Mouse (Mus musculus) testis, postnatal 14 days (tissue): ENCODE data around the gene Anks3.

Experiments
- DNase-seq: peaks from one replicate; pipeline ENCODE4 v3.0.0; 2021; ENCODE audit warnings: low spot score

Anks3 gene

DNA sequence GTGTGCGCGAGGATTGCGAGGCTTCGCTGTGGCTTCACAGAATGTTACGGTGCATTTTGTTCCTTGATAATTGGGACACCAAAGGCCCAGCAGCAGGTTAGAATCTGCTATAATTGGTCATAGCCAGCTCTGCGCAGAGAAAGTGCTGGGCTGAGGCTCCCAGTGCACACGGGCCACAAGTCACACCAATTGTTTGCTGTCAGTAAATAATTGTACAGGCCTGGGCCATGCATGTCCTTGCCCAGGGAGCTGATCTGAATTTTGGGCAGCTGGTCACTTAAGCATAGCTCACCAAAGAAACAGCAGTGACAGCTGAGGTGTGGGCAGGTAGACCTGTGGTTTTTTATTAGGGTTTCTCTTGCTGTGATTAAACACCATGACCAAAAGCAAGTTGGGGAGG is 36.0 kb downstream of the Anks3 start:
- DNase-seq = no peak

DNA sequence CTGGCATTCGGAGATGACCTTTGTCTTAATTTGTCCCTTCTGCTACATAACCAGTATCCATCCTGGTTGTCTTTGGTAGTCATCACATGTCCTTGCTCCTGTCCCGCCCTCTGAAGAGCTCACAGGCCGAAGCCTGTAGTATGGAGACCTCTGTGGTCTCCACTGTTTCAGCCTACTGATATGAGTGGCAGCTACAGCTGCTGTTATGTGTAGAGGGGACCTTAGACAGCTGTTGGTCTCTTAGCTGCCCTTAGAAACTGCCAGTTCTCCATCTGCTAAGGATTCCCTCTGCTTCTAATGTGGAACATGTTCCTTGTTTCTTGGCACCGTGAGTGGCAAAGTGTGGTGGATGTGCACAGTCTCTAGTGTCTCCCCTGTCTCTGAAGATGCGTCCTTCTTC is 40.0 kb downstream of the Anks3 start:
- no peak for DNase-seq

DNA sequence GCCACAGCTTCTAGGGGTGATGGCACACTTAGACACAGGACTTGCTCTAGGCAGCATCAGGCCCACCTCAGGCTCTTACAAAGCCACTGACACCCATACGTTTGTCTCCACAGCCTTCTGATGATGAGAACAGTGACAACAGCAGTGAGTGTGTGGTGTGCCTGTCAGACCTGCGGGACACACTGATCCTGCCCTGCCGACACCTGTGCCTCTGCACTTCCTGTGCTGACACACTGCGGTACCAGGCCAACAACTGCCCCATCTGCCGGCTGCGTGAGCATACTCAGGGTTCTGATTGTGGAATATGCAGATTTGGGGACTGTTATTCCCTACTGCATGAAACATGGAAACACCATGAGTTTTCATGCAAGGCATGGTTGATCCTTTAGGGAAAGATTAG is 41.5 kb downstream of the Anks3 start:
- DNase-seq = no peak

DNA sequence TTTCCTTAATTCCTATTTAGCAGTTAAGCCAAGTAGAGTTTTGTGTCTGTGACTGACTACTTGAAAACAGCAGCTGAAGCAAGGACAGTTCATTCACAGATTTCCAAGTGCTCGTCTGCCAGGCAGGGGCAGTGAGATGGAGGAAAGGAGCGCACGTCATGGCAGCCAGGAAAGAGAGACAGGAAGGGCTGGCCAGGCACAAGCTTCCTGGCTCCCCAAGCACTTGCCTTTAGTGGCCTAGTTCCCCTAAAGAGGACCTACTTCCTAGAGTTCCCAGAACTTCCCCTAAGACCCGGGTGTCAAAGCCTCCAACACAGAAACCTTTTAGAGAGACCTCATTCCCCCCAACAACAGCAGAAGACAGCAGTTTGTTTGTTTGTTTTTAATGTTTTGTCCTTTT is 43.4 kb downstream of the Anks3 start:
- DNase-seq = no peak

DNA sequence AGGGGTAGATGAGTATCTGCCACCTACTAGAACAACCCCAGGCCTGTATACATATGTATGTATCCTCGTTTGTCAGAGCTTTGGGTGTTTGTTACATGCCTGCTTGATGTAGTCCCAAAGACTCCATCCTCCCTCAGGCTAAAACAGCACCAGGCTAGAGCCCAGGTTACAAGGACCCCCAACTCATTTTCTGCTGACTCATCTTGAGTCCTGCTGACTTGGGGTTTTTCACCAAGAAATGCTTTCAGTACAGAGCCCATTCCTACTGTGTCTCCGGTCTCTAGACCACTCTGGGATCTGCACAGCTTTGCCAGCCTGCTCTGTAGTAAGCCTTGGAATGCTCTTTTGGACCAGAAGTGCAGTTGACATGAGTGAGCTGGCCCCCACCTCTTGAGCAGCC is 47.4 kb downstream of the Anks3 start:
- no peak for DNase-seq

DNA sequence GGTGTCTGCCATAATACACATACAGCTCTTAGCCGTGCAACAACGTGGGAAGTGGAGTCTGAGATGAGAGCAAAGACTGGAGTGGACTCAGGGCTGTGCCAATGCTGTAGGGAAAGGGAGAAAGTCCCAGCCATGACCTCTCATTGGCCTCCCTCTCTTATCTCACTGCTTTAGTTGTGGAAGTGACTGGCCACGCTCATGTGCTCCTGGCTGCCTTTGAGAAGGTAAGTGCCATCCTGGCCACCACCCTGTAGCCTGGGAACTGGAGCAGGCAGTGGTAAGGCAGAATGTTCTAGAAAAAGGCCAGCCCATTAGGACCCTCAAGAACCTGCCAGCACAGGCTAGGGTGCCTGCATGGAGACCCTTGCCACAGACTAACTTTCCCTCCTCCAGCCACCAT is 48.1 kb downstream of the Anks3 start:
- DNase-seq = no peak

DNA sequence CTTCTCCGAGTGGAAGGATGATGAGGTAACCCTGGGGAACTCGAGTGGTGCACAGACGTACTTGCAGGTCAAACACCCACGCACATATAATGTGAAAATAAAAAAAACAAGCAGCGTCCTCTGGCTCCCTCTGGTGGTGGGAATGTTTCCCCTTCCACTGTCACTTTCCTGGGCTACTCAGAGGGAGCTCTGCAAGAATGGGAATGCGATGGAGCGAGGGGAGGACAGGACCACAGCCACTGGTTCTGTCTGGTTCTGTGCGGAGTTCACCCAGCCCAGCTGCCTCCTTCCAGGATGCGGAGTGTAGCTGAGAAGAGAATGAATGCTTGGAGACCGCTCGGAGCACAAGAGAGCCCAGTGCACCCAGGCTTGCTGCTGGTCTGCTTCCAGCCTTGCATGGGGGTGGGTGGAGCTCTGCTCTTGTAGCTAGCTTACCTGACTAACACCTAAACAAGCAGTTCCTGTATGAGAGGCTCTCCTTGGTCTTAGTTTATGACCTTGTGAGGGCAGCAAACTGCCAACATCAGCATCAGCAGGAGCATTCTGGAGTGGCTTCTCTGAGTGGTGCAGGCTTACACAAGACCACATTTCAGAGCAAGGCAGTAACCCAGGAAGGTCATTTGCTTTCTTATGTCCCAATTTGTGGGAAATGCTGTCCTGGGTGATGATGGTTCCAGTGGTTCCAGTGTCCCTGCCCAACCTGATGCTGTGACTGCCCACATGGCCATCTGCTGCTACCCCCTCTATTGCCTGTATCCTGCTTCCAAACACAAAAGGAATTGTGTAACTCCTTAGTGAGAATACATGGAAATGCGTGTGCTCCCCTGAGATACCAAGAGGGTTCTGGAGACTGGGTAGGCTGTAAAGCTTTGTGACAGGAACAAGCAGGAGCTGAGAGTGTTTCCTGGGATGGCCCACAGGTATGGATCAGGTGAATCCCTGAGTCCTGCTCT is 49.9 kb downstream of the Anks3 start:
- DNase-seq = peak; percentile 47

DNA sequence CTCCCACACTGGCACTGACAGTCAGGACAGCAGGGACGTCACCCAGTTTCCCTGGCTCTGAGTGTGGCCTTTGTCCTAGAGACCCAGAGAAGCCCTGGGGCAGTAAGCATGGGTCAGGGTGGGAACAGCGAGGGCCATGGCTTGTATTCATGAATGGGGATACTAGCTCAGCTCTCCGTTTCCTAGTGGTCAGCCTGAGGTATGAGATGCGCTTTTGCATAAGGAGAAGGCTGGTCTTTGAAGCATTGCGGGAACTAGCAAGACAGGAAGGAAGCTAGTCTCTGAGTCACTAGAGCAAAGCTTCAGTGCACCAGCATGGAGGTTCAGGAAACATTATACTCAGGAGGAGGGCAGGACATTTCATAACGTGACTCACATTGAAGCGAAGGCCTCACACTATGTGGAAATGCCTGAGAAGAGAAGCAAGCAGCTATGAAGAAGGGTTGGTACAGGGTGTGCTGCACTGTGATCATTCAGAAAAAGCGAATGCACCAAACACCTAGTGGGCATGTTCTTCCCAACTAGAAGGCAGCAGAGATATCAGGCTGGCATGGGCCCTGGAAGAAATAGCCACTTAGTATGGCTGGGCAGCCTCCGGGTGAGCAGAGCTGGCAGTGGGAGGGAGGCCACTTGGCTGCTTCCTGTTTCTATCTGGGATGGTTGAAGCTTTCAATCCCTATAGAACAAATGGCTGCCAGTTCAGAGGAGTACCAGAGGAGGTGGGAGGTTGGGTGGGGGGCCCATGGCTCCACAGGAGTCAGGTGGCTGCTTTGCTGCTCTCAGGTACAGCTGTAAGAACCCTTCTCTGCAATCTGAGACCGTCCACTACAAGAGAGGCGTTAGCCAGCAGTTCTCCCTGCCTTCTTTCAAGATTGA is 50.9 kb downstream of the Anks3 start:
- DNase-seq = no peak

DNA sequence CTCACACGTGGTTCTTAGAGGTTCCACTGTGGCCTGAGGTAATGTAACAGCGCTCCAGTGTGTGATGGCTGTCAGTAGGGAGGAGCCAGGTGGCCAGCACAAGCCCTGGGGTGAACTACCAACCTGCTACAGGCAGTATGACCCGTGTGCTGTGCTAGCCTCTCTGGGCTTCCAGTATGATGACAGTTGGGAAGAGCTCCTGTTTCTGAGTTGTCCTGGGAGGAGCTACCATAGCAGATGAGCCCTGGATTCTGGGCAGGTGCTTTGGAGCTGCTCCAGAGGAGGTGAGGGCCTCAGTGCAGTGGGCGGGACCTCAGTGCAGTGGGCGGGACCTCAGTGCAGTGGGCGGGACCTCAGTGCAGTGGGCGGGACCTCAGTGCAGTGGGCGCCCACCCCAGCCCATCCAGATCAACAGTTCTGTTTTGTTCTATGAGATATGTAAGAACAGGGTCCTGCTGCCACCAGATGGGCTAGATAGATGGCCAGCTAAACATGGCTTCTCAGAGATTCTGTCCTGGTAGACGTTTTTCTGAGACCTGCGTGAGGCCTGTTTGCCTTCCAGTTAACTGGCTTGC is 51.8 kb downstream of the Anks3 start:
- no peak for DNase-seq

DNA sequence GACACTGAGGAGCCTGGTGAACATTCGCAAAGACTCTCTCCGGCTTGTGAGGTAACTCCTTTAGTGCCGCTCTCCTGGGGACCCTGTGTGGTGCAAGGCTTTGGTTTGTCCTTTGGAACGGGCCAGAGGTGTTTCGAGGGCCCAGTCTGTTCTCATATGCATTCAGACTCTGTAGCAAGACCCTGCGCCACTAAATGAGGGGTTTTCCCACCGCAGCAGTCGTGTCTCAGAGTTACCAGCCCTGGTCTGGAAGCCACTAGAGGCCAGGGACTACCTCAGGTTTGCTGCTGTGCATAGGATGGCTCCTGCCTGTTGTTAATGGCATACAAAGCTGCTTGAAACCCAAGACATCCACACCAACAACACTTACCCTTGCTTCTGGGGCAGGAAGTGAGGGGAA is 53.2 kb downstream of the Anks3 start:
- no peak for DNase-seq

DNA sequence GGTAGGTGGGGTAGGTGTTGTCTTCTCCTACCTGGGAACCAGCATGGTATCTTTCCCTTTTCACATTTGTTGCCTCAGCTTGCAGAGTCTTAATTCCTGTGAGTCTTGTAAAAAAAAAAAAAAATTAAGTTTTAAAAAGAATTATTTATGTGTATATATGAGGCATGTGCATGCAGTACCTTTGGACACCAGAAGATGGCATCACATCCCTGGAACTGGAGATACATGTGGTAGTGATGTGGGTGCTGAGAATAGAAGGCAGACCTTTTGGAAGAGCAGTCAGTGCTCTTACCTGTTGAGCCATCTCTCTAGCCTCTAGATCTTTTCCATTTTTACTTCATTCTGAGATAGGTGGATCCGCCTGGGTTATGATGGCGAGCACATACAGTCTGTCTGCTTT is 54.3 kb downstream of the Anks3 start:
- no peak for DNase-seq

DNA sequence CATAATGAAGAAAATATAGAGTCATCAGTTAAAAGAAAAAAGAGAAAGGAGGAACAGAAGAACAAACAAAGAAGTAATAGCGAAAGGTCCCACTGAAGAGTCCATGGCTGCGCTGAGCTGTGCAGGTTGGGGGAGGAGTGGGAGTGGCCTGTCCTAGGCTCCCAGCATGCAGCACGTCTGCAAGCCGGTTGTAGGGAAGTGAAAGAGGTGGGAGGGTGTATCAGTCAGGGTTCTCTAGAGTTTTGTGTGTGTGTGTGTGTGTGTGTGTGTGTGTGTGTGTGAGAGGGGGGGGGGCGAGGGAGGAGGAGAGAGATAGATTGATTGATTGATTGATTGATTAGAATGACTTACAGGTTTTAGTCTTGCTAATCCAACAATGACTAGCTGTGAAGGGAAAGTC is 56.0 kb downstream of the Anks3 start:
- no peak for DNase-seq

DNA sequence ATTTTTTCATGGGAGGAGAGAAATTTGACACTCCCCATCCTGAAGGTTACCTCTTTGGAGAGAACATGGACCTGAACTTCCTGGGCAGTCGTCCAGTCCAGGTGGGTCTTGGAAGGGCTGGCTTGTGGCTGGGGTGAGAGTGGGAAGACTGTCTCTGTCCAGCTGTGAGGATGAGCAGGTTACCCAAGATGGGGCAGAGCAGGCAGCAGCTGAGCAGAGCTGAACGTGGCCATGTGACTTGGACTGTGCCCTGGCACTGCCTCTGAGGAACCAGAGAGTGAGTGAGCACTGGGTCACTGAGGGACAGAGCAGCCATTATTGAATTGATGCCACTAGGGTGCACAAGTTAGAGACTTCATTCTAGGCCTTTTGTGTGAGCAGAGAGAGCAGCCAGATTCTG is 56.6 kb downstream of the Anks3 start:
- peak; percentile 35 for DNase-seq

DNA sequence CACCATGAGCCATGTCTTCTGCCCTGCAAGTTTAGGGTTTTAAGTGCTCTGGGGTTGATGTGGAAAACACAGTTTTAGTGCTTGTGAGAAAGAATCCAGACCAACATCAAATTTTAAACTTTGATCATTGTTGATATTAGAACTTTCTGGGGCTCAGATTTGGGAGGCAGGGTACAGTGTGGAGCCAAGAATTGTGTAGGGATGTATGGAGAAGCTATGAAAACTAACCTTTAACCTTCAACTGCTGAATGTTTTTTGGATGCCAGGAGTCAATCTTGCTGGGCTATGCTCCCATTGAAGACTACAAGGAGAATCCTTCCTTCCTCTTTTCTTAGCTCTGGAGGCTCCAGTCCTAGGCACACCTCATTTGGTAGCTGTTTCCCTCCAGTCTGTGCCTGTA is 57.4 kb downstream of the Anks3 start:
- DNase-seq = no peak

DNA sequence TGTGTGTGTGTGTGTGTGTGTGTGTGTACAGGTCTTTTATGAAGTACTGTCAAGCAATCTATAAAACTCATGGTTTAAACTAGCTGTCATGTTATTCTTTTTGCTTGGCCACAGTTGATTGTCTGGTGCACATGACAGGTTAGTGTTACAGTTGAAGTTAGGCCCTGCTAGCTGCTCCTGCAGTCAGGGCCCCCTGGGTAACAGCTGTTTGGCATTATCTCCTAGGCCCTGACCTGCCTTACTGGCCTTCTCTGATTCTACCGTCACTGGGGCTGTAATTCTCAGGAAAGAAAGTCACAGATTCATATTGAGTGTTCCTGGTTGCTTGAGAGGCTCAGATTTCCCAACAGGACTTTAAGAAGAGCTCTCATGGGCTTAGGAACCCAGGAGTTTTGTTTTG is 58.4 kb downstream of the Anks3 start:
- no peak for DNase-seq

DNA sequence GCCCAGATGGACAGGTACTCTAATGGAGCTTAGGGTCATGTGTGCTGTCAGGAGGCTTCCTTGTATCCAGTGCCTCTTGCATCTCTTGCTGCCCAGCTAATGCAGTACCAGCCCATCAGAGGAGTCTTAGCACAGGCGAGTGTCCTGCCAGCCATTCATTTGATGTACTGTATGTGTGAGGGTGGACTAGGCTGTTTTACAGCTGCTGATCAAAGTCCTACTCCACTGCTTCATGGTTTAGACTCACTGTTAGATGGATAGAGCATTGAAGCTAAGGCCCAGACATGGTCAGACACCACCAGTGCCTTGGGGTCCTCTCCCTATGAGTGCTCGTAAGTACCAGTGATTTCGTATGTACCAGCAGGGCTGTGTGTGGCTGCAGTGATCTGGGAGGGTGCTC is 59.1 kb downstream of the Anks3 start:
- DNase-seq = no peak

DNA sequence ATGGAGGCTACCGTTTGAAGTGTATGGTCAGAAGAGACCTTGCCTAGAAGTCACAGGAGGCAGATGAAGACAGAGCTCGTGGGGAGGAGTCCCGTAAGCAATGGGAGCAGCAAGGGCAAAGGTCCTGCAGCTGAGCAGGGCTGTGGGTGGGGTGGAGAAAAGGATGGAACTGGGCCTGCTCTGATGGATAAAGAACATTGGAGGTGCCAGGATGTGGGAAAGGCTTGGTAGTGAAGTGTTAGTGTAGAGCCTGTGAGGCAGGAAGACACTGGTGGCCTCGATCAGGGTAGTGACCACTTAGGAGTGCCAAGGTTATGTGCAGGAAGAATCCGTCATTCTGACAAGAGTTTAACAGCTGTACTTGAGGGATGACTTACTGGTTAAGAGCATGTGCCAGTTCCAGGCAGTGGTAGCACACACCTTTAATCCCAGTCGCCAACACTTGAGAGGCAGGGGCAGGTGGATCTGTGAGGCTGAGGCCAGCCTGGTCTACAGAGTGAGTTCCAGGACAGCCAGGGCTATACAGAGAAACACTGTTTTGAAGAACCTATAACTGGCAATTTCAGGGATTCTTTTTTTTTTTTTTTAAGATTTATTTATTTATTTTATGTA is 60.4 kb downstream of the Anks3 start:
- DNase-seq = no peak

DNA sequence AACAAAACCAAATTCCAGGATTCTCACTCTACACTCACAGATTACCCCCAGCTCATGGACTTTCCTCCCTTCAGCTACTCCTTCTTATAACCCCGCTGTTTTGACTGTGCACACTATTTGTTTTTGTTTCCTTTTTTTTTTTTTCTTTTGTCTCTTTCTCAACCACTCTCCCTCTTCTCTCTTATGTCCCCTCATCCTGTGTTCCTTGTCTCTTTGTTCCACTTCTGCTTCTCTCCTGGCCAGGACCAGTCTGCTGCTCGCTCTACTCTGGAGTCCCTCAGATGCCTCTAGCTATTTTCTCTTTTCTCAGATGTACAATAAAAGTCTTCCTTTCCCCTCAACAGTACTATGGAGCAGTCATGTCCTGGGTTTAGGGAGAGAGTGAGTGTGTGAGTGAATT is 61.6 kb downstream of the Anks3 start:
- DNase-seq = no peak

DNA sequence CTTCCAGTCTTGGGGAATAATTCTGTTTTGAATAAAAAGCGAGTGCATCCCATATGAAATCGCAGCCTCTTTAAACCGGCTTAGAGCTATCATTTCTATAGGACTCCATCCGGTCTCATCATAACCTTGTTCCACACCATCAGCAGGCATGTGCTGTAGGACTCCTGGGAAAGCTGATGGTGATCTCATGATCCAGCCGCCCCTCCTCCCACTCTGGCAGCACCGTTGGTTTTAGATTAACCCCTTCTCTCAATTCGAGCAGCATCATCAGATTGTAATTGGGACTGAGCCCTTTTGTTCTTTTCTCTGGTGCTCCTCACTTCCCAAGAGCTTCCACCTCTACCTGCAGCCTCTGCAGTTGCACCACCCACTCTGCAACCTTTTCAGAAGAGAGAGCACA is 62.8 kb downstream of the Anks3 start:
- no peak for DNase-seq

DNA sequence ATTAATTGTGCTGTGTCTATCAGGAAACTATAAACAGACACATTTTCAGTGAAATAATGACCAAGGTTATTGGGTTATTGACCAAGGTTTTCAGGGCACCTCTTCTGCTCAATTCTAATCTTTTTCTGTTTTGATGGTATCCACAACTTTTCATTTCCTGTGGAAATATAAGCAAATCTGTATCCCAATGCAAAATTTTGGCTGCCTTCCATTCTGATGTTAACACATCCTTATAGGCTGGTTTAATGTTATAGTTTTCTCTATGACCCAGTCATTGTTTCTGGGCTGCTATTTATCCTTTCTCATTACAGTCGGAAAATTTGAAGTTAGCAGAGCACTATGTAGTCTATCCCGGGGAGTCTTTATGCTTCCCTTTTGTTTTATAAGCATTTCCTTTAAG is 64.3 kb downstream of the Anks3 start:
- DNase-seq = no peak

DNA sequence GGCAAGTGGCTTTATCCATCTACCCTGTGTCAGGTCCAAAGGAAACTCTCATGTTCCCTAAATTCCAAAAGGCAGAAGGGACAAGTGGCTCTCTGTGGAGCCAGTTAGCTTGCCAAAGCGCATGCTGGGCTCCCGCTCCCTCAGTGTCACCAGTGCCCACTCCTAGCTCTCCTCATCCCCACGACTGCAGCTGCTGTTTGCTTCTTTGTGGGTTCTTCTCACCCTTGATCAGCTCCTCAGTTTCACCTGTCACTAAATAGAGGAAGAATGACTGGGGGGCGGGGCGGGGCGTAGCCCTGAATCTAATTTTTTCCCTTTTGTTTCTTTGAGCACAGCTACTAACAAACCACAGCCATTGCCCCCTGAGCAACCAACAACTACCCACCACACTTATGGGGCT is 65.1 kb downstream of the Anks3 start:
- DNase-seq = no peak

DNA sequence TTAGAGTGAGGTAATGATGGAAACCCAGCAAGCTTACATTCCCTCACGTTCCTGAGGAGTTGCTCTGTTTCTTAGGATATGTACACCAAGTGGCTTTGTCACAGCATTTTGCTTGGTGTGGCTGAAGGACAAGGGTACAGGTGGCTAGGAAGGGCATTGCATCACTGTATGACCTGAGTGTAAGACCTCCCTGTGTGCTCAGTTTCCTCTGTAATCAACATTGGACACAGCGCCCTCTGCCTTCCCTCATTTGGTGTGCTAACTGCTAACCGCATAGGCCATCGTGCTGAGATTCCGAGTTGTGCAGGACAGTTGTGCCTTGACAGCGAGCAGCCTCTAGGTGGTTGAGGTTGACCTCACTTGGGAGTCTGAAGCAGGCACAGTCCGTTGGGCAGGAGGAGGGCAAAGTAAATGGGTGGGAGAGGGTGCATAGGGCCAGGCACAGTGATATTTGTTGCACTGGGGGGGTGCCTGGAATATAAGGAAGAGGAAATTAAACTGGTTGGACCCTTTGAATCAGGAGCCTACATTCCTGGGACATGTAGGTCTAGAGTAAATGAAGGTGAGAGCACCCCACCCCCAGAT is 66.8 kb downstream of the Anks3 start:
- no peak for DNase-seq
